Mouse (Mus musculus) v-Abl transformed pro-B cells (cell line): ENCODE data around the gene Map3k20.

Experiments
- in situ Hi-C, 2 experiments: fragments of 400-800 bp; cut with MboI; formaldehyde crosslinking; loops; one replicate each; pipeline ENCODE4 v1.15.1; 2025; ENCODE audit not compliant: unreplicated experiment in 2 of 2

Map3k20 gene

DNA sequence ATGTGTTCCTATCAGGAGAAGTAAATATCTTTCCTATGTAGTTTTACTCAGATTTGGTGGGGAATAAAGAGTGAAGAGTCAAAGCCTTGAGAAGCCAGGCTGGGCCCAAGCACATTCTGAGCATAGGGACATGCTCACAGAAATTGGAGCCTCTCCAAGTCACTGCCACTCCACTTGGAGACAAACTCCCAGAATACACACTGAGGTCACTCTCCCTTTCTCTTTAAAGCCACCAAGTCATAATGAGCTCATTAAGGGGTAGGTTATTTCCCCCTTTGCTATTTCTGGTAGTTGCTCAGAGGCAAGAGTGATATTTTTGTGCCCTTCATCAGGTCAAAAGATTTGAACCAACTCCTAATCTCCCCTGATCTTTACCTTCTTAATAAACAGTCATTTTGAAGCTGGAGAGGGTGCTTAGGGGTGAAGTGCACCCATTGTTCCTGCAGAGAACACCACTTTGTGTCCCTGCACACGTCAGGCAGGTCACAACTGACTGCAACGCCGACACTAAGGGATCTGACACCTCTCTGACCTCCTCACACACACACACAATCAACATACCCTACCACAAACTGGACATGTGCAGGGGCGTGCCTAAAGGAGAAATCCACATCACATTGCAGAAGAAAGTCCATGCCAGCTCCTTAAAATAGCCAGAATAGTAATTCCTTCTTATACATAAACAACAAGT is 15.6 kb upstream of the Map3k20 start:
- in situ Hi-C loops, result no loop called here

DNA sequence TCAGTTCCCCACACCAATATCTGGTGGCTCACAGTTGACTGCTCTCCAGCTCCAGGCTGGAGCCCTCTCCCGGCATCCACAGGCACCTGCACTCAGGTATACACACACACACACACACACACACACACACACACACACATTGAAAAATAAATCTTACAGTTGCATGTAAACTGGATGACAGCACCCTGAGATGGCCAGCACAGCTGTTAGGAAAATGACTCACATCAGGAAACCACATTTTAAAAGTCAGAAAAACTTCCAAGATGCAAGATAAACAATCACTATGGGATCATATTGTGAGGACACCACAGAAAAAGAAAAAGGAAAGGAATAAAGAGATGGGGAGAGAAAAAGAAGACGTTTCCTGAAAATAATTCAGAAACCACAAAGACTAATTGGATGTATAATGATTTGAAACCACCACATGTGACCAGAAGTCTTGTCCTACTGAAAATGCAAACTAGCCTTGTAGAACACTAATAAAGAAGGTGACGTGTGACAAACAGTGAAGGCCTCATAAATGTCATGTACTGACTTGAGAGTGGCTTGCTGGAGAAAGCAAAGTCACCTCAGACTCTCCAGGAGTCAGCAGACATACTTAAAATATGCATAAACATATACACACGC is 7.1 kb upstream of the Map3k20 start:
- in situ Hi-C loops, result loop anchor here in 1 of 2 experiments (25.0 kb wide), 2 partner anchors 659 to 784 kb away; no protein-coding TSS in a partner anchor

DNA sequence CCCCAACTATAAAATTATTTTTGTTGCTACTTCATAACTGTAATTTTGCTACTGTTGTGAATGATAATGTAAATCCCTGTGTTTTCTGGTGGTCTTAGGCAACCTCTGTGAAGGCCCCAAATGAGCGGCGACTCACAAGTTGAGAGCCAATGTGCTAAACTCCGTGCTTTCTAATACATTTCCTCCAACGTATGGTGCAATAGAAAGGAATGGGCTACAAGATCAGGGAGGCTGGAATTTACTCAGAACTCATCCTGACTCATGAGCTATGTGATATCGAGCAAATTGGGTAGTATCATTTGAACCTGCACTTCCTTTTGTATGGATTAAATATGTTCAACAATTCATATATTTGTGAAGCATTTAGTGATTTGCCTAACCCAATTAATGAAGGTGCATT is 4.9 kb upstream of the Map3k20 start:
- in situ Hi-C loops, result loop anchor here in 1 of 2 experiments (25.0 kb wide), 2 partner anchors 657 to 782 kb away; no protein-coding TSS in a partner anchor

DNA sequence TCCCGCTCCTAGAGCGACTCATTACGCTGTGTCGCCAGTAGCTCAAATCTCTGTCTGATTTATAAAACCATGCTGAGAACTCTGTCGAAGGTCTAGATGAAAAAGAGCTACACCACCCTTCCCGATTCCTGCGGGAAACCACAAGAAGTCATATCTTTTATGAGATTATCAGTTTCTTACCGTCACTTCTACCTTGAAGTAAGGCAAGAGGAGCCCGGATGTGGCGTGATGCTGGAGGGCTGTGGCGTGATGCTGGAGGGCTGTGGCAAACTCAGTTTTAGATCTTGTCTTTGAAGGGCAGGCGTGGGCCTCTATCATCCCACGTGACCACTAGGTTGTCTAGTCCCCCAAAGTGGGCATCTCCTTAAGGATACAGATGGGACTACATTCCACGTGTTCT is 3.5 kb upstream of the Map3k20 start:
- in situ Hi-C loops, result loop anchor here in 1 of 2 experiments (25.0 kb wide), 2 partner anchors 655 to 780 kb away; no protein-coding TSS in a partner anchor

DNA sequence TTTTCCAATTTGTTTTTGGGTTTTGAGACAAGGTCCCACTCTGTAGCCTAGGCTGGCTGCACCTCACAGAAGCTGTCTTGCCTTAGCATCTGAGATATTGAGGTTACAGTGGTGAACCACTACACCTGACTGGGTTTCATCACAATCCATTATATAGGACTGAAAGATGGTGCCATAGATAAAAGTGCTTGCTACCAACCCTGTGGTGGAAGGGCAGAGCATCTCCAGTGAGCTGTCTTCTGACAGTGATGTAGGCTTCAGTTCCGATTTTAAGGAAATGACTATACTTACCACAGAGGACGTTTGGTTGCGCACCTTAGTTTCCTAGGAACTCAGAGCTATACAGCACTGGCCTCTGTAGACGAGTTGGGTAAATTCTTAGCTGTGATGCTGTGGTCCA is 2.7 kb upstream of the Map3k20 start:
- in situ Hi-C loops, result loop anchor here in 1 of 2 experiments (25.0 kb wide), 2 partner anchors 655 to 780 kb away; no protein-coding TSS in a partner anchor

DNA sequence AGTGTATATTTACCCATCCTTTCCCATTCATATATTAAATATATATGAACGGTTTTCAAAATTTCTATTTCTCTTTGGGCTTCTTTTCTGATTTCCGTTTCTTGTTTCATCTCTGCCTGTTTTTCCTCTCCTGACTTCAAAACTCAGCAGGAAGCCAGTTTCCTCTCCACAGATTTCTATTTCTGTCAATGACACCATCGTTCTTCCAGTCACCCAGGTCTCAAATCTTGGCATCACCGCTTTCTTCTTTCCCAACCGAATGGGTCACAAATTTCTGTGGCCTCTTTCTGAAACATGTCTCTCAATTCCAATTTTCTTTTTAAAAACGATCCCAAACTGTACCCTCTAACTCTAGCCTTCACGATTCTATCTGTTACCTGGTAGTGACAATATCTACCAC is 748 bp upstream of the Map3k20 start:
- in situ Hi-C loops, result loop anchor here in 1 of 2 experiments (25.0 kb wide), 2 partner anchors 653 to 778 kb away; no protein-coding TSS in a partner anchor

DNA sequence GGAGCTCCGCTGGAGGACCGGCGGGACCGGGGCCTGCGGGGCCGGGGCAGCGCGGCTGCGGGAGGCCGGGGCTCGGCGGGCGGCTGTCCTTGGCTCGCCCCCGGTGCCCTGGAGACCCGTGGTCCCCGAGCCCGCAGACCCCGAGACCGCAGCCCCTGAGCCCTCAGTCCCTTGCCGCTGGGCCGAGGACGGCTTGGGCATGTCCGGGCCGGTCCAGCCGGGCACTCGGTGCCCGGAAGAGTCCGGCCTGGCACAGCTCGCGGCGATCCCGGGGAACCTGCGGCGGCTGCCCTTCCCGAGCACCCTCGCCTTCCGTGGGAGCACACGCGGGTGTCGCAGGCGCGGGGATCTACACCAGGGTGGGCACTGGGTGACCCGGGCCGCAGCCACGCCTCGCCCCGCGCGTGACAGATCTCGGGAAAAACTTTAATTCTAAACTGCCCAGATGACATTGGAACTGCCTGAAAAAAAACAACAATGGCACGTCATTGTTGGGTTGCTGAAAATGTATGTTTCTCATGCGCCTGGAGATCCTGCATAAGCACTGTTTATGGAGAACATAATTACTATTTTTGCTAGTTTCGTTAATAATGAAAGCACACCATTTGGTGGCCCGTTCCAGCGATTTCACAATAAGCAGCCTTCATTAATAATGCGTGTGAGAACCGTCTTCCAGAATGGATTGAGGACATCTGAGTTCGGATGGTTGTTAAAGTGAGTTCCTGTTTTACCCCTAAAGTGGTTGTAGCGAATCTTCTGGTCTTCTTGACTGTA is 638 bp downstream of the Map3k20 start:
- in situ Hi-C loops, result loop anchor here in 1 of 2 experiments (25.0 kb wide), 2 partner anchors 651 to 776 kb away; no protein-coding TSS in a partner anchor

DNA sequence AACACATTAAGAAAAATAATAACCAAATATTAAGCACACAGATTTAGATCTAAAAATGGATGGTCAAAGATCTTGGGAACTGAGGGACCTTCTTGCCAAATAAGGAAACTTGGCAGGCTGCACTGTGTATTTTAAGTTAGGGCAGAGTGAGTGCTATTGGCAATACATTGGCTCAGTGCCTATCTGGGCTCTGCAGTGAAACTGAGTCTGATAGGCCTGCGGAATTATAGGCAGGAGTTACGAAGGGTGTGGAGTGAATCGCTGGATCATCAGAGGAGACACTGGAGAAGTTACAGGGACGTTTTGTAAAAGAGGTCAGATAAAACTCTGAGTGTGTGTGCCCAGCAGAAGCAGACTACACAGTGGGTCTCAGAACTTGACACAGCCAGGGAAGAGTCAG is 1.7 kb downstream of the Map3k20 start:
- in situ Hi-C loops, result loop anchor here in 1 of 2 experiments (25.0 kb wide), 2 partner anchors 650 to 775 kb away; no protein-coding TSS in a partner anchor

DNA sequence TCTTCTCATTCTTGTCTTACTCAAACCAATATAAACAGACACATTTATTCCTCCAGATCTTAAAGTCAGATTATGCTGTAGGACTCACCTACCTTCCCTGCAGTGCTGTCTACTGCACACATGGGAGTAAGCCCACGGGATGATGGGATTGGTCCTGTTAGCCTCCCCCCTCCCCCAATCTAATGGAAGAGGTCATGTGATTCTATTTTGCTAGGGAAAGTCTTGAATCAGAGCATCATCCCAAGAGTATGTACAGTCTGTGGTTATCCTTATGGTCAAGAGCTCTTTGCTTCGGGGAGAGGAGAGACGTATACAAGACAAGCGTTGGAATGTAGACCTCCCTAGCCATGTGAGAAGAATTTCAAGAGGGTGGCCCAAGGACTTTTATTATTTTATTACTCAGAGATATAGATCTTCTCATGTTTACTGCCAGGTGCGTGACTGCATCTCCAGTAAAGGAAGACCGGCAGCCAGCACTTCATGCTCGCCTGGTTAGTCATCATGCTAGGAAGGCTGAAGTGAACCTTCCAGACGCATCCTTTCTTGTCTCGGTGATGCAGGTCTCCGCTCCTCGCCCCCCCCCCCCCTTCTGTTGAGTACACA is 3.6 kb downstream of the Map3k20 start:
- in situ Hi-C loops, result loop anchor here in 1 of 2 experiments (25.0 kb wide), 2 partner anchors 648 to 773 kb away; no protein-coding TSS in a partner anchor

DNA sequence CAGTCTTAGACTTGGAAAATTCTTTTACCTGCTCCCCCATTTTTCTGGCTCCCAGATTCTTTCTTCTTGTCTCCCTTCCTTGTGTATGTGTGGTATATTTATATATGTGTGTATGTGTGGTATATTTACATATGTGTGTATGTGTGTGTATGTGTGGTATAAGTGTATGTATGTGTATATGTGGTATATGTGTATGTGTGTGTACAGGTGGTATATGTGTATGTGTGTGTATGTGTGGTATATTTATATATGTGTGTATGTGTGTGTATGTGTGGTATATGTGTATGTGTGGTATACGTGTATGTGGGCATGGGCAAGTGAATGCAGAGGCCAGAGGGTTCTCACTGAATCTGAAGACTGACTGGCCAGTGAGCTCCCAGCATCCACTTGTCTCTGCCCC is 5.7 kb downstream of the Map3k20 start:
- in situ Hi-C loops, result loop anchor here (10.0 to 25.0 kb wide), 3 partner anchors 224 to 771 kb away; no protein-coding TSS in a partner anchor

DNA sequence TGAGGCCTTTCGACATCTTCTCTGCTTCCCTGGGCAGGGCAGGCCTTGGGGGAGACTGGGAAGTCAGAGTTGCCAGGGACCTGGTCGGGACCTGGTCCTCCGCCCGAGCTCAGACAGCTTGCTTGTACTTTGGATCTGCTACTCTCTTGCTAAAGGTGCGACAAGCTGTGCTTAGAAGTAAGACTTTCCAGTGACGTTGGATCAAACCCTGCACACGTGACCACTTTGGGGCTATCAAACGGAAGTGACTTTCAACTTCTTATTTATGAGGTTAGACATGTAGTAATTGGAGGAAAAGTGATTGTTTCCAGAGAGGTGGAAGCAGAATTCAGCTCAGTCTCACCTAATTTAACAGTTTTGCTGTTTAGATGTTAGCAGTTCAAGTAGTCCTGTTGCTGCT is 7.1 kb downstream of the Map3k20 start:
- in situ Hi-C loops, result loop anchor here (10.0 to 25.0 kb wide), 3 partner anchors 222 to 770 kb away; no protein-coding TSS in a partner anchor

DNA sequence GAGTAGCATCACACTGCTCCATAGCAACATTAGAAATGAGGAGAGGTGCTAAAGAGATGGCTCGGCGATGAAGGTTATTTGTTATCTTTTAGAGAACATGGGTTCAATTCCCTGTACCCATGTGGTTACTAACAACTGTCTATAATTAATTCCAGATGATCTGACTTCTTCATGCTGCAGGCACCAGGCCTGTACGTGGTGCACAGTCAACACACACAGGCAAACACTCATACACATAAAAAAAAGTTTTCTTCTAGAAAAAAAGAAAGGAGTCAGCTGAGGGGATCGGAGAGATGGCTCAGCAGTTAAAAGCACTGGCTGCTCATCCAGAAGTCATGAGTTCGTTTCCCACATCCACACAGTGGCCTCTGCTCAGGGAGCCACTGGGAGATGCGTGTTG is 9.6 kb downstream of the Map3k20 start:
- in situ Hi-C loops, result loop anchor here (5.0 to 25.0 kb wide), 7 partner anchors 87 to 987 kb away; no protein-coding TSS in a partner anchor

DNA sequence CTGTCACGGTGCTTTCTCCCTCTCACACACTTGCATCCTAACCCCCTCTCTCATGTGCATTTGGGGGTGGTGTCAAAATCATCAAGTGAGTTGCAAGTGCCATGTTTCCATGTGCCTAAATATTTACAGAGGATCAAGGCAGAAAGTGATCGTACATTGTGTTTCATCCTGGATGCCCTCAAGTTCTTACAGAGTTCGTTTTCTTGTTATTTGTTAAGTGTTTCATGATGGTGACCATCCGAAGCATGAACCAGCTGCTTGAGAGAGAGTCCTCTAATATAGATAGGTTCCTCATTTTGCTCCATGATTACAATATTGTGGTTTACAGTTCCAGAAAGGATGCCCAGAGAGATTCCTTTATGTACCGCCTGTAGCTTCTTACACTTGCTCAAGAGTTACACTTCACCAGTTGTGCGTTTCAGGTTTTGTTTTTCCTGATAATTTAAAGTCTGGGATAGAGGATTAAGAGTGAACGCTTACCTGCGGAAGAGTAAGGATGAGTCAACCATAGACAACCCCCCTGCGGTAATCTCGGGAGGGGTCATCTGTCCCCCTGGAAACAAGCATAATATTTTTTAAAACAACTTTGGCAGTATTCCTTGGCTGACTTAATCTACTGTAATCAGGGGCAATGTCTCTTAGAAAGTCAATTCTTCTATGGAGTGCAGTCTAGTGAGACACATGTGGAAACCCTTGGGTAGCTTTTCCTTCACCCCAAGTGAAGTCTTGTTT is 11.7 kb downstream of the Map3k20 start:
- in situ Hi-C loops, result loop anchor here (5.0 to 25.0 kb wide), 7 partner anchors 85 to 985 kb away; no protein-coding TSS in a partner anchor

DNA sequence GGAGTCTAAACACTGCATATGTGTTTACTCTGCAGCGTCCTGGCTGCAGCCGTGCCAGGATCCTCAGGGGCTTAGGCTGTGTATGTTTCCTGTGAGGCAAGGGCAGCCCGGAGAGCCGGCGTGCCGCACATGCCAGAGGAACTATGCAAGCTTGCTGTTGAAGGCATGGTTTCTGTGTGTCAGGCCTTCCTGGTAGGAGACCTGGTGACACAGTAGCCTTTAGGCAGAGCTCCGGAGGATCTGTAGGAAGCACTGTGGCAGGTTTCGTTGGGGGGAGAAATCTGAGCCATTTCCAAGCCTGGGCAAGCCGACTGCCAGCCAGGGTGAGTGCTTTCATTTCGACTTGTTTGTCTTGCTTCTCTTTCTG is 12.3 kb downstream of the Map3k20 start:
- in situ Hi-C loops, result loop anchor here (5.0 to 25.0 kb wide), 7 partner anchors 85 to 985 kb away; no protein-coding TSS in a partner anchor

DNA sequence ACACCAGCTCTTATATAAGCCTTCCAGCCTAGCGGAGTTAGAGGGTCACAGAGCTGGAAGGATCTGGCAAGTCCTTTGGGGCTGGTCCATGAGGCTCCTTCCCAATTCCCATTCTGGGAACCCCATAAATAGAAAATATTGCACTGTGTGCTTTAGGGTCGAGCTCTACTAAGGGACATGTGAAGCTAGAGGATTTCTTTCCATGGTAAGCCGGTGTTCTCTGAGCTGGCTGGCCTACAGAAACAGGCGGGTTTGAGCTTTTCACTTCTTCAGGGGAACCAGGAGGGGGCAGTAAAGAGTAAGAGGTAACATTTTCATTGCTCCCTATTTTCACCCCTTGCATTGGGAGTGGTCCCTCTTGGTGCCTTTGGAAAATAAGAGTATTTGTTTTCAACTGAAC is 13.0 kb downstream of the Map3k20 start:
- in situ Hi-C loops, result loop anchor here (5.0 to 25.0 kb wide), 7 partner anchors 84 to 984 kb away; no protein-coding TSS in a partner anchor

DNA sequence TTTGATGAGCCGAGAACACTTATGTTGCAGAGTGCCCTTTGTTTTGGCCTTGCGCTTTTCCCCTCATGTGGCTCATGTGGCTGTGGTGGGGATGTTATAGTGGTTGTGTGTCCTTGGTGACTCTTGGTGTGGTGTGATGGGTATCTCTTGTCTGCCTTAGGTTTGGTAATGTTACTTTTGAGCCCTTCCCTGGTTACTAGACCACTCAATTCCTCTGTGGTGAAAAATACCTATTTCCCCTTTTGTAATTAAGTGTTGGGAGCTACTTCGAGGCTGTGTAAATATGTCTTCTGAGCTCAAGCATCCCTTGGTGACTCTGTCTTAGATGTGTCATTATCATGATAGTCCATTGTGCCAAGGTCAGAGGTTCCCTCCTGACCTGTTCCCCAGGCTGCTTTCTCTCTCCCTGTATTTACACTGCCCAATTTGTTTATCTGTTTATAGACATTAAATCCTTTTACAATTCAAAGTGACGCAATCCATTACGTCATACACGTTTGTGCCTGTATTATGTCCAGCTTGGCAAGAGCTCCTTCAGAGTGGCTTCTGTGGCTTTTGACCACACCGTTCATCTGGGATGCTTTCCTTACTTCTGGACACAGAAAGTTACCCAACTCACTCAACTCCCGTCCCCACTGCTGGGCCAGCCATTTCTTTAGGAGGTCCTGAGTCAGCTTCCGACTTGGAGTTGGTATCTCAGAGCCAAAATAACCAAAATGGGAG is 15.9 kb downstream of the Map3k20 start:
- in situ Hi-C loops, result no loop called here

DNA sequence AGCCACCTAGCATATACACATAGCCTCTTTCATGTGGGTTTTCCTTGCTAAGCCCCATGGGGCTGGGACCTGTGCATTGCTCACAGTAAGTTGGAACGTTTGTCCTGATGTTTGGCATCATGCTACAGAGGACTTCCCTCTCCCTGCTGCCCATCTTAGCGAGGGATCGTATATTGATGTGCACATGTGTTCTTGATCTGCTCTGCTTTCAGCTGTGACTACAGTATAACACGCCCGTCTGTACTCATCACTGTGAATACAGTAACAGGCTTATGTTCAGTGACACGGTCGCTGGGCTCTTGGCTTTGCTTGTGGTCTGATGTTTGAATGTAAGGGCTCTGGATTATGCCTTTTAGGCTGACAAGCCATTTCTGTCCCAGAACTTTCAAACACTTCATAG is 20.3 kb downstream of the Map3k20 start:
- in situ Hi-C loops, result no loop called here

DNA sequence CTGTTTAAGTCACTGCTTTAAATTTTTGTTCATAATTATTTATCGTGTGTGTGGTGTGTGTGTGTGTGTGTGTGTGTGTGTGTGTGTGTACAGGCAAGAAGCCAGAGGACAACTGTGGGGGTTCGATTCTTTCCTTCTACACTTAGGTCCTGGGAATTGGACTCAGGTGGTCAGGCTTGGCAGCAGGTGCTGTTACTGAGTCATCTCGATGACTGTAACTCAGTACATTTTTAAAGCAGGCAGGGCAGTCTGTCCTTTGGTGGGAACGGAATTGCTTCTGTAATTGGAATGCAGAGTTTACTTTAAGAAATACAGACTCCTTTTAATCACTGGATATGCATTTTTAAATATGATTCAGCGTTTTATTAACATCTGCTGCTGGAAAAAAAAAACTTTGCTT is 22.9 kb downstream of the Map3k20 start:
- in situ Hi-C loops, result no loop called here

DNA sequence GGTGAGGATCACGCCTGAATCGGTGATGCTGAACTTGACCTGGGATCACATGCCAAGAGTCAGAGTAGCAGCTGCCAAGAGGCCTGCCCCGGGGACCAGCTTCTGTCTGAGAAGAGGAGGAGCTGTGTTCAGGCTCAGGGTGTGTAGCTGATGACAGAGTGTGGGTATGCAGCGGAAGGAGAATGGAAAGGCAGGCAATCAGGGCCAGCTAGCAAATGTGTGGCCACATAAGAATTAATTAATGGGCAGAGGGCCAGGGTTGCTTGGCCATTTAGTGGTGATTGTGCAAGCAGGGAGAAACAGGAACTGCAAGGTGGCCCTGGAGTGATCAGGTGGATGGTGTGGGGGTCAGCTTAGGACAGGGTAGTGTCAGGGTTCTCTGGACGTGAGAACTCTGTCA is 23.5 kb downstream of the Map3k20 start:
- in situ Hi-C loops, result no loop called here
